Mouse (Mus musculus) ES-E14 (cell line): Measurements from ENCODE around the gene Pax3.

ENCODE experiments used
- HCFC1 ChIP-seq: IDR thresholded peaks from 2 replicates; pipeline ENCODE4 v1.6.1; 2012; ENCODE audit warnings: low read length, inconsistent platforms, borderline replicate concordance; ENCODE audit not compliant: insufficient read depth
- ZC3H11A ChIP-seq: IDR thresholded peaks from 2 replicates; pipeline ENCODE4 v1.6.1; 2012; ENCODE audit warnings: low read depth, mild to moderate bottlenecking, inconsistent platforms, low read length, borderline replicate concordance
- ZNF384 ChIP-seq: IDR thresholded peaks from 2 replicates; pipeline ENCODE4 v1.6.1; 2012; ENCODE audit warnings: low read depth, low read length, inconsistent platforms

DNA sequence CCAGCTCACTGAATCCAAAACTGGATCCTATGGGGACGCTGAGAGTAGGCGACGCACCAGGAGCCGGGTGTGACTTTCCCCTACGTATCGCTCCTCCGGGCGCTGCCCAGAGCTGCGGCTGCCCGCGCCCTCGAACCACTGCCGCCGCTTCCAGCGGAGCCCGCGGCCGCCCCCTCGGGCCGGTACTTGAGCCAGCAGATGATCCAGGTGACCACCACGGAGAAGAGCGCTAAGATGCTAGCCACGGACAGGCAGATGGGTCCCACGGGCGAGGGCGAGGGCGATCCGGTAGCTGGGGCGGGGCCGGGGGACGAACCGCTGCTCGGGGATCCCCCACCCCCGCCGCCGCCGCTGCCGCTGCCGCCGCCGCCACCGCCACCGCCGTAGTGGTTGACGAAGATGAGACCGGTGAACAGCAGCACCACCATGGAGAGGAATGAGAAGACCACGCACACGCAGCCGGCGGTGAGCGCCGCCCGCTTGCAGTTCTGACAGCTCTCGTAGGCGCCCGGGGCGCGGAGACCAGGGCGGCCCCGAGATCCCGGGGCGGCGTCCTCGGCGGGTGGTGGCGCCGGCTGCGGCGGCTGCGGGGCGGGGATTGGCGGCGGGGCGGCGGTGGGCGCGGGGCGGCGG, 19.7 kb upstream of the Pax3 start:
- TF ChIP-seq ZC3H11A (no peak), ZNF384 (no peak), HCFC1 (no peak)
